Mouse (Mus musculus) layer of hippocampus, adult 9-10 months (tissue): ENCODE measurements around the gene Clasp2.
"Not testable (repeated sequence)": the region's sequence is repeated elsewhere in the genome, so short reads cannot be mapped to it uniquely, and the experiment has no call there.

Experiments used
- DNase-seq: peaks from one replicate; pipeline ENCODE4 v3.0.0; 2022; ENCODE audit warnings: low spot score

Gene Clasp2

GRCm38 (mm10) chr9:113755888-113756719 lies 14.8 kb downstream of the Clasp2 start:
- no peak for DNase-seq

DNA sequence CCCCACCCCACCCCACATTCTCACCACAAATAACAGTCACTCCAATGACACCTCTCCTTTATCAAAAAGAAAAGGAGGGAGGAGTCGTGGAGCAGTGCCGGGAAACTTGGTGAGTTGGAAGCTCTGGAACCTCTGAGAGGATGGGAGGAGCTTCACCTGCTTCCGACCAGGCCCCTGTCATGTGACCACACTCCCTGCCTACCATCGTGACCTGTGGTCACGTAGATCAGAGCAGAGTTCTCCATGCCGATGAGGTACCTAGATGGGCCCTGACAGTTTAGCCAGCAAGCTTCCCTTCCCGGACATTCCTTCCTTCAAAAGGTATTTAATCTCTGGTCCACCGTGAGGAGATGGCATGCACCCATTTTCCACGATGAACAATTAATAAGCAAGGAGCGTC lies 17.2 kb downstream of the Clasp2 start:
- no peak for DNase-seq

- no peak for DNase-seq
Measured at GRCm38 (mm10) chr9:113759684-113760083, 18.4 kb downstream of the Clasp2 start.

- DNase-seq, result no peak
Measured at GRCm38 (mm10) chr9:113762389-113762788, 21.1 kb downstream of the Clasp2 start.

GRCm38 (mm10) chr9:113763123-113763522 lies 21.9 kb downstream of the Clasp2 start:
- DNase-seq, result no peak

- DNase-seq, result no peak
Measured at GRCm38 (mm10) chr9:113770640-113771039, 29.4 kb downstream of the Clasp2 start.

DNA sequence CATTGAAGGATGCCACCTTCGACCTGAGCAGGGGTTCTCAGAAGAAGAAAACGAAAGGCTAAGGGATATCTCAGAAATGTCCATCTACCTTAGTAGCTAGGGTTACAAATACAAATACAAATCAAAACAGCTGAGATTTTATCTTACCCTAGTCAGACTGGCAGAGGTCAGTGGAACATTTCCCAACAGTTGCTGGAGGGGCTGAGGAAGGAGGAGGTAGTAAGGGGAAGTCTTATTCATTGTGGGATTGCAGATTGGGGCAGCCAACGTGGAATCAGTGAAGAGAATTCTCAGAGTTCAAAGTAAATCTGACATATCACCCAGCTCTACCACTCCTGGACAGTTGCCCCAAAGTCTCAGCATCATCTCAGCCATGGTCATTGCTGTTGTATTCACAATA lies 39.6 kb downstream of the Clasp2 start:
- no peak for DNase-seq

GRCm38 (mm10) chr9:113782362-113783005 lies 41.2 kb downstream of the Clasp2 start:
- no peak for DNase-seq

DNA sequence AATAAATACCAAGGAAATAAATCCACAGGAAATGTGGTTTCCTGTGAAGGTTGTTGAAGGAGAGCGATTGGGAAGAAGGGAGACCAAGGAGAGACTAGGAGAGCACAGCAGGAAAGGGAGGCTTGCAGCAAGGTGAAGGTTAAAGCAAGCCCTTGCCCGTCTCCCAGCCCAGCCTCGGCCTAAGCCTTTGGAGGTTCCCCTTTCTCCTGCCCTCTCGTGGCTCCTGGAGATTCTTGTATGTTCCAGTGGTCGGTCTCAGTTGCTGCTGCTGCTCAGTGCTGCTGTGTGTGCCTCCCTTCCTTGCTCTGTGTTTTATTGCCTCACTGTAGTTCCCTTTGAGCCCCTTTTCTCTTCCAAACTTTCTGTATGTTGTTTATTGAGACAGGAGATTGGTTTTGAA lies 42.4 kb downstream of the Clasp2 start:
- DNase-seq, result no peak

DNA sequence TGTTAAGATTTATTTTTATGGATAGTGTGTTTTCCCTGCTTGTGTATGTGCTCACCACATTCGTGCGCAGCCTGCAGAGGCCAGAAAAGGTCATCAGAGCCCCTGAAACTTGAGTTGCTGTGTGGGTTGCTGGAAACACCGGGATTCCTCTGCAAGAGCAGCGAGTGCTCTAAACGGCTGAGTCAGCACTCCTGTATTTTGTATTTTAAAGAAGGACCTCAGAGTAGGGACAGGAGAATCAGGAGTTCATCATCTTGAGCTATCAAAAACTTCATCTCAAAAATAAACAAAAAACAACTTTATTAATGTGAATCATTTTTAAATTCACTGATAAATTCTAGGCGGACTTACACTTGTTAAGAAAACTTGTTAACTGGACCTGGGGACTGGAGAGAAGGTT lies 48.0 kb downstream of the Clasp2 start:
- DNase-seq, result not testable (repeated sequence)

DNA sequence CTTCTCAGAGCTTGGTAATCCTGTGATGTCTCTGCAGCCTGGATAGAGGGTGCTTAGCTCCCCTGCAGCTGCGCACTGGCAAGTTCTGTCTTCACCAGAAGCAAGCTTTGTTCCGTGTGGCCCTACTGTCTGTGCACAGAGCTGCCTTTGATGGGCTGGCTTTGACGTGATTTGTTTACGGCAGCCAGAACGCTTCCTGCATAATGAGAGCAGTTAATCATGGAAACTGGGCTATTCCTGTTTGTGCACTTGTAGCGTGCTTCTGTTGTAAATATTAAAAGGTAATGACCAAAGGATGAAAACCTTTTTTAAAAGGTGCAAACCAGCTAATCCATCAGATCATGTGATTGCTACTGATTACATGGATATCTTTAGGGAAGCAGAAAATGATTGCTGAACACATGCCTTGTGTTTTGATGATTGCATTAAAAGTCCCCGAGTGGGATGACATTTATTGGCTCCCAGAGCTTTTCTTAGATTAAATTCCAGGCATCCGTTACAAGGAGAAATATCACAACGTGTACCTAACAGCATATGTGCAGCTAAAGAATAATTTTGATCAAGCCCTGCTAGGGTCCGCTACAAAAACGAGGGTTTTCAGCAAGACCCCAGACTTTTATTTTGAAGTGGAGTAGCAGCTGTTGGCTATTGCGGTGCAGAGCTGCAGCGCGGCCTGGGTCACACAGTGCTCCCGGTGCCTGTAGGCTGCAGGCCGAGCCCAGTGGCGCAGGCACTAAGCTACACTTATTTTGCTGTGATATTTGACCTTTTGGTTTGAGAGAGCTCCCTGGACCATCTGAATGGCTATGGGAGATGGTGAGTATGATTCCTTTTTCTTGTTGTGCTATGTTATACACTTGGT lies 51.6 kb downstream of the Clasp2 start:
- DNase-seq, result peak; percentile 86

DNA sequence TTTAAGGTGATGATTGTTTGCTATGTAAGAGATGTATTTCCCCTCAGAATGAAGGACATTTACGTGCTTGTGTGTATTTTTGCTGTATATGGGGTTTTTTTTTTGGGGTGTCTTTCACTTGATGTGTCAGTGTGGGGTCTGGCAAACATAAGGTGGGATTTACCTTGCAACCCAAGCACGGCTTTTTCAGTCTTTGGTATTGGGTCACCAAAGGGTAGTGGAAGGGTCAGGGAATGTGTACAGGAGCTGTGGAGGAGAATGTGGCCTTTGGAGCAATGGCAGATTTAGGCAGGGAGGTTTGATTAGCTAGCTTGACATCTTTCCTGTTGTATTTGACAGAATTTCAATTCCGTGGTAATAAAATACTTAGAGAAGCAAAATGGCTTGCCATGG lies 52.2 kb downstream of the Clasp2 start:
- DNase-seq, result no peak

- no peak for DNase-seq
Measured at GRCm38 (mm10) chr9:113793966-113794365, 52.7 kb downstream of the Clasp2 start.

- no peak for DNase-seq
Measured at GRCm38 (mm10) chr9:113797206-113797605, 55.9 kb downstream of the Clasp2 start.

GRCm38 (mm10) chr9:113800671-113801070 lies 59.4 kb downstream of the Clasp2 start:
- DNase-seq, result no peak

DNA sequence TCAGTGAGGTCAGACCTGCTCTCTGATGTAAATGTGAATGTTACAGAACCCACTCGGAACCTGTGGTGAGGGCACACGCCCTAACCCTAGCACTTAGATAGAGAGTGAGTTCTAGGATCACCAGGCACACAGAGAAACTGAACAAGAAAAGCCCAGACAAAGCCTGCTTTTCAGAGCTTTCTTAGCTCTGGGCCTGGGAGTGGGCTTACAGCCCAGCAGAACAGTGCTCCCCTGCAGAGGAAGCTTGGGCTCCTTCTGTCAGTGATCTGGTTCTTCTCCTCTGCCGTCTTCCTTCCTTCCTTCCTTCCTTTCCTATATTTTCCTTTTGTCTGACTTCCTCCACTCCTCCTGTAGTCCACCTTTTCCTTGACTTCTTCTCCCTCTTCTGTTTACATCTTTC lies 61.5 kb downstream of the Clasp2 start:
- DNase-seq, result no peak

- DNase-seq, result no peak
Measured at GRCm38 (mm10) chr9:113803751-113804150, 62.5 kb downstream of the Clasp2 start.

DNA sequence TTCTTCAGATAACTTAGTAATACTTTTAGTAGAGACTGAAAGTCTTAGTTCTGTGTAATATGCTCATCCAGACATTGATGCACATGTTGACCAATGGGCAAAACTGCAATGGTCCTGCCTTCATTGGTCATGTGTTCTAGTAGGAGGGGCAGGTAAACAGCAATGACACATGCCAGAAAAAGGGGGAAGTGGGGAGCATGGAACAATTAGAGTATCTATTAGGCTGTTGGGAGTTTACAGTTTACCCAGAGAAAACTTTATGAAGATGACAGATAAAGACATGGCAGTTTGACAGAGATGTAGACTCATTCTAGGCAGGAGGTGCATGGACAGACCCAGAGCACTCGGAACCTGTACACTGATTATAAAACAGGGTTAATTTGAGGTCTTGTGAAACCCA lies 64.1 kb downstream of the Clasp2 start:
- no peak for DNase-seq

GRCm38 (mm10) chr9:113811327-113811726 lies 70.1 kb downstream of the Clasp2 start:
- DNase-seq, result no peak

- DNase-seq, result peak; percentile 65
Measured at GRCm38 (mm10) chr9:113811957-113812670, 70.8 kb downstream of the Clasp2 start.

- no peak for DNase-seq
Measured at GRCm38 (mm10) chr9:113812671-113813001, 71.4 kb downstream of the Clasp2 start.

- DNase-seq, result no peak
Measured at GRCm38 (mm10) chr9:113813086-113813485, 71.8 kb downstream of the Clasp2 start.
